Mouse (Mus musculus) hematopoietic stem cell, adult 5-6 weeks (primary cell): ENCODE measurements at regions not wholly inside any gene's neighbourhood (a gene's known extent, or its start where the extent isn't known, plus 50 kb on each side); places are given as distances from the start of the nearest gene placed in this dataset.

ENCODE experiments used
- ATAC-seq, 2 experiments: fragments of 125-278 bp in 1 of 2; replicated peaks in 1 of 2; 2 replicates each; pipeline ENCODE4 v1.8.0; 2016 to 2017; ENCODE audit warnings: inconsistent platforms in 2 of 2, mild to moderate bottlenecking in 2 of 2, moderate number of reproducible peaks in 2 of 2, low read depth in 1 of 2, moderate TSS enrichment in 1 of 2; ENCODE audit not compliant: low FRiP score in 2 of 2, poor library complexity in 2 of 2, severe bottlenecking in 2 of 2, insufficient read depth in 1 of 2, low TSS enrichment in 1 of 2

- ATAC-seq: no peak
Measured at GRCm38 (mm10) chr2:170228318-170228994, 80.6 kb upstream of the Zfp217 start.

GRCm38 (mm10) chr2:170223872-170224271 lies 76.0 kb upstream of the Zfp217 start:
- peak in 1 of 2 experiments; percentile 31; a peak in 1 of 4 replicates for ATAC-seq

- peak; percentile 9 to 29; a peak in 2 of 4 replicates for ATAC-seq
Measured at GRCm38 (mm10) chr2:170222819-170223218, 74.9 kb upstream of the Zfp217 start.

- ATAC-seq: no peak
Measured at GRCm38 (mm10) chr2:170221994-170222535, 74.2 kb upstream of the Zfp217 start.

GRCm38 (mm10) chr2:170220871-170221369 lies 73.0 kb upstream of the Zfp217 start:
- ATAC-seq: peak; percentile 52 to 68

GRCm38 (mm10) chr2:170220443-170220842 lies 72.5 kb upstream of the Zfp217 start:
- 0 out of 4 replicates have a peak, but pooled peaks of 1 of the 2 experiments have one; percentile 2 for ATAC-seq

- no peak for ATAC-seq
Measured at GRCm38 (mm10) chr2:170219611-170220401, 71.9 kb upstream of the Zfp217 start.

- no peak for ATAC-seq
Measured at GRCm38 (mm10) chr2:170219161-170219581, 71.3 kb upstream of the Zfp217 start.

GRCm38 (mm10) chr2:170218230-170219044 lies 70.5 kb upstream of the Zfp217 start:
- ATAC-seq: peak; percentile 36 to 66

- ATAC-seq: no peak
Measured at GRCm38 (mm10) chr2:170216311-170216710, 68.4 kb upstream of the Zfp217 start.

GRCm38 (mm10) chr2:170209121-170209520 lies 61.2 kb upstream of the Zfp217 start:
- ATAC-seq: no peak

GRCm38 (mm10) chr2:170207878-170208277 lies 60.0 kb upstream of the Zfp217 start:
- no peak for ATAC-seq

- ATAC-seq: no peak
Measured at GRCm38 (mm10) chr2:170207395-170207794, 59.5 kb upstream of the Zfp217 start.

- no peak for ATAC-seq
Measured at GRCm38 (mm10) chr2:170206870-170207269, 59.0 kb upstream of the Zfp217 start.

GRCm38 (mm10) chr2:170206442-170206754 lies 58.5 kb upstream of the Zfp217 start:
- no peak for ATAC-seq

GRCm38 (mm10) chr2:170205591-170206441 lies 57.9 kb upstream of the Zfp217 start:
- peak; percentile 19 to 46; a peak in 1 of 4 replicates for ATAC-seq
